Mouse (Mus musculus) testis, adult 2 months (tissue): ENCODE results near the gene 3110040M04Rik. TPM values are rescaled to one million over a fixed set of nuclear protein-coding genes. Genes with fewer than 3 reads are reported as not detected.
"Not testable (repeated sequence)": the region's sequence is repeated elsewhere in the genome, so short reads cannot be mapped to it uniquely, and the experiment has no call there.

Experiments used
- H3K27ac ChIP-seq: fragments of 200-500 bp; 2 replicates; pipeline ENCODE4 v1.5.1; 2012; ENCODE audit warnings: low read depth, low read length; ENCODE audit not compliant: control insufficient read depth, insufficient read depth
- H3K27me3 ChIP-seq: fragments of 200-500 bp; 2 replicates; pipeline ENCODE4 v1.6.1; 2012; ENCODE audit warnings: mild to moderate bottlenecking, low read length, moderate library complexity; ENCODE audit not compliant: control insufficient read depth, insufficient read depth
- H3K36me3 ChIP-seq: fragments of 200-500 bp; 2 replicates; pipeline ENCODE4 v1.6.1; 2012; ENCODE audit warnings: mild to moderate bottlenecking, low read length; ENCODE audit not compliant: control insufficient read depth, insufficient read depth
- H3K4me1 ChIP-seq: fragments of 200-500 bp; 2 replicates; pipeline ENCODE4 v1.6.1; 2012; ENCODE audit warnings: low read length; ENCODE audit not compliant: control insufficient read depth, insufficient read depth
- H3K4me3 ChIP-seq: fragments of 200-500 bp; 2 replicates; pipeline ENCODE4 v1.5.1; 2012; ENCODE audit warnings: low read depth, mild to moderate bottlenecking, low read length, moderate library complexity, mixed read lengths; ENCODE audit not compliant: control insufficient read depth
- CTCF ChIP-seq: fragments of 200-500 bp; IDR thresholded peaks from 2 replicates; pipeline ENCODE4 v1.5.1; 2012; ENCODE audit warnings: low read depth, mild to moderate bottlenecking, inconsistent platforms, low read length, moderate library complexity; ENCODE audit not compliant: control insufficient read depth, insufficient read depth, insufficient replicate concordance
- POLR2A ChIP-seq: fragments of 200-500 bp; IDR thresholded peaks from 2 replicates; pipeline ENCODE4 v1.6.1; 2012; ENCODE audit warnings: low read depth, mild to moderate bottlenecking, inconsistent platforms, low read length, moderate library complexity; ENCODE audit not compliant: control insufficient read depth
- polyA plus RNA-seq: library from polyadenylated mRNA; depleted of rRNA; stranded (reverse); fragments of >200 nt; gene quantifications from 2 replicates; pipeline ENCODE4 v1.2.3, GENCODE M21; 2012

The 3110040M04Rik gene
- polyA plus RNA-seq, 1 experiment = not detected

DNA sequence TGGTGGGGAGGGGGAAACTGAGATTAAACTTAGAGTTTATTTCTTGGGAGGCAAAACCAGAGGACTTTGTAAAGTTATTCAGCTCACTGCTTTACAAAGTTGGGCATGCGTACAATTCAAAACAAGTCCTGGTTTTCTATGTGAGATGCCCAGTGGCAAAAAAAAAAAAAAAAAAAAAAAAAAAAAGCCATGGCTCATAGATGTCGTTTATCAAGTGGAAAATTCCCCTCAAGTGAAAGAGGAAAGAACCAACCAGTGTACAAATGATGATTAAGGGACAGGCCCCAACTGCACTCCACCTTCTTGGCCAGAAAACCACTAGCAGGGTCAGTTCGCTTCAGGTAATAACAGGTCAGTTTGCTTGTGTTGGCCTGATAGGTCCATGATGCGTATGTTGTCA, 15.5 kb upstream of the 3110040M04Rik start:
- Histone ChIP-seq H3K27me3 (no peaks in the 10 kb centered on the region), H3K27ac (no peak overlapping the region), H3K4me3 (no peak overlapping the region), H3K4me1 (no peaks in the 10 kb centered on the region), H3K36me3 (no peaks in the 10 kb centered on the region)
- no peak for TF ChIP-seq POLR2A
- no peak for TF ChIP-seq CTCF

DNA sequence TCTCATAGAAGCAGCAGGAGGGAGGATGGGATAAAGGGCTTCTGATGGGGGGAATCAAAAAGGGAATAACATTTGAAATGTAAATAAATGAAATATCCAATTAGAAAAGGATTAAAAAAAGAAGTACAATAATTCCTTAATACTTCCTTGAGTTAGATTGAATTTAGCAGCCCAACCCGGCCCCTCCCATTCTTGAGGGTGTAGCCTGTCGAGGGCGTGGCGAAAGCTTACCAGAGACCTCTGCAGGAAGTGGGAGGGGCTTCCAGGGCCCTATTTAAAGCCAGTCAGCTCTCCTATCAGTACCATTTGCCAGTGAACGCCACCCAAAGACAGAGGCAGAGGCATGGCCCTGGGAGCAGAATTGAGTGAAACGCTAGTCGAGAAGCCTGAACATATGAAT, 11.8 kb upstream of the 3110040M04Rik start, which contains the start of gene Gm8947:
TSS of gene Gm8947 (plus strand) at position 302 of the 400 bp plus-strand sequence.
- not testable (repeated sequence) for H3K27me3 ChIP-seq, H3K36me3 ChIP-seq, H3K27ac ChIP-seq, H3K4me3 ChIP-seq, H3K4me1 ChIP-seq

DNA sequence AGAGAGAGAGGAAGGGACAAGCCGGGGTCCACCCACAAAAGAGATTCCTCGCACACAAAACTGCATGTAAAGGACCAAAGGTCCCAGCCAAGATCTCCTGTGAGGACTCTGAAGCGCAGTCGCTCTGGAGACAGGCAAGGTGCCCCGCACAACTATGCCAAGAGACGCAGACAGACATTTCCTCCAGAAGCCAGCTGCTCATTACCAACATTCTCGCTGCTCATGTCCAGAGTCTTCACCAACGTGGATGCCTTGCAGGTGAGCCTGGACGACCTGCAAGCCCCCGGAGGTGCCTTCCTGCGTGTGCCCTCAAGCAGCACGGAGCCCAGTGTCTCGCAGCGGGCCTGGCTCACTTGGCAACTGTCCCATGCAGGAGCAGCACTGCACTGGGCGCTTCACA, 11.2 kb upstream of the 3110040M04Rik start:
- H3K27ac ChIP-seq, H3K4me3 ChIP-seq, H3K36me3 ChIP-seq, H3K4me1 ChIP-seq, H3K27me3 ChIP-seq: not testable (repeated sequence)

DNA sequence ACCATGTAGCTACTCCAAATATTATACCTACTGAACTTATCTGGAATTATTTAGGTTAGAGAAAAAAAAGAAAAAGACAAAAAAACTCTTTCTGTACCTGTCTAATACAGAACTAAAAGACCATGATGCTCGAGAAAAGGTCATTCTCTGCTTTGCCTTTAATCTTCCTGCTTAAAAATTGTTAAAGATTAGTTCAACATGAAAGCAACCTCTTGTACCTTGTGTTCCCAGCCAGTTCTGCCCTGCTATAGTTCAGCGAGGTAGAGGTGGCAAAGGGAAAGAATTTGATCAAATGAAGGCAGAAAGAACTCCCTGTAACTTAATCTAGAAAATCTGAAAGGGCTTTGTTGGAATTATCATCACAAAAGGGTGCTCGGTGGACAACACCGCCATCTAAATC, 7.9 kb upstream of the 3110040M04Rik start:
- not testable (repeated sequence) for H3K4me3 ChIP-seq, H3K27me3 ChIP-seq, H3K27ac ChIP-seq, H3K4me1 ChIP-seq, H3K36me3 ChIP-seq

DNA sequence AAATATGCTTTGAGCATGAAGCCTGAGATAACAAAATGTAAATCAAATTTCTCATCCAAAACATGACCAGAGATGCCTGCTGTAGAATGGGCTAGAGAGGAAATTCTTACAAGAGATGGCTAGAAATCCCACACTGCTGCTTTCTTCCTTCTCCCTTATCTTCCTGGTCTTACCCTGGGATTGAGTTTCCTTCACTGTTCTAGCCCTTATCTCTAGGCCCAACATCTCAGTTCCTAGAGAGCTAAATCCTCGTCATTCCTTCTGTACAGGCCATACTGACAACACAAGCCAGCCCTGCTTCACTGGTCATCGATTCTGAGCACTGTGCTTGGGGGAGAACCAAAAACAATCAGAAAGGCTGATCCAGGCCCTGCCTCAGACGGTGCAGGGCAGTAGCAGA, 7.2 kb upstream of the 3110040M04Rik start:
- H3K27ac ChIP-seq = not testable (repeated sequence)

DNA sequence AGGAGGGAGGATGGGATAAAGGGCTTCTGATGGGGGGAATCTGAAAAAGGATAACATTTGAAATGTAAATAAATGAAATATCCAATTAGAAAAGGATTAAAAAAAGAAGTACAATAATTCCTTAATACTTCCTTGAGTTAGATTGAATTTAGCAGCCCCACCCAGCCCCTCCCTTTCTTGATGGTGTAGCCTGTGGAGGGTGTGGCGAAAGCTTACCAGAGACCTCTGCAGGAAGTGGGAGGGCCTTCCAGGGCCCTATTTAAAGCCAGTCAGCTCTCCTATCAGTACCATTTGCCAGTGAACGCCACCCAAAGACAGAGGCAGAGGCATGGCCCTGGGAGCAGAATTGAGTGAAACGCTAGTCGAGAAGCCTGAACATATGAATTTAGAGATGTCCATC, 5.8 kb upstream of the 3110040M04Rik start, which contains the start of gene Gm47995:
TSS of gene Gm47995 (plus strand) at position 329 of the 400 bp plus-strand sequence.
- H3K36me3 ChIP-seq, H3K4me3 ChIP-seq, H3K27me3 ChIP-seq, H3K4me1 ChIP-seq, H3K27ac ChIP-seq: not testable (repeated sequence)

More for the DNA sequence above, 7.2 kb upstream of the 3110040M04Rik start:
- H3K36me3 ChIP-seq, H3K4me1 ChIP-seq, H3K4me3 ChIP-seq, H3K27me3 ChIP-seq: not testable (repeated sequence)

DNA sequence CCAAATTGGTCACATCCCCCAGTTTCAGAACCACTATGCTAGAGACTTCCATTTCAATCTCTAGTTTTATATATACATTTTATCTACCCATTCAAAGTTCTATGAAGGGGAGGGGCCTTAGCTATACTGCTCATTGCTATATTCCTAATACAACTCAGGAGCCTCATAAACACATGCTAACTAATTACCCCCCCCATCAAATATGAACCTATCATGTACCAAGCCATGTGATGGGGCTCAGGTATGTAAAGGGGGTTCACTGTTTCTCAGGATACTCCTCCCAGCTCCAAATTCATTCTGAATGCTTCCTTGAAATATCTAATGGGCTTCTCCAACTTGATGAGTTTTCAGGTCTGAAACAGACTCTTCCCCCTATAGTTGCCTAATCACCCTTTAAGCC, 3.3 kb upstream of the 3110040M04Rik start:
- not testable (repeated sequence) for H3K36me3 ChIP-seq, H3K27ac ChIP-seq, H3K27me3 ChIP-seq, H3K4me1 ChIP-seq, H3K4me3 ChIP-seq

DNA sequence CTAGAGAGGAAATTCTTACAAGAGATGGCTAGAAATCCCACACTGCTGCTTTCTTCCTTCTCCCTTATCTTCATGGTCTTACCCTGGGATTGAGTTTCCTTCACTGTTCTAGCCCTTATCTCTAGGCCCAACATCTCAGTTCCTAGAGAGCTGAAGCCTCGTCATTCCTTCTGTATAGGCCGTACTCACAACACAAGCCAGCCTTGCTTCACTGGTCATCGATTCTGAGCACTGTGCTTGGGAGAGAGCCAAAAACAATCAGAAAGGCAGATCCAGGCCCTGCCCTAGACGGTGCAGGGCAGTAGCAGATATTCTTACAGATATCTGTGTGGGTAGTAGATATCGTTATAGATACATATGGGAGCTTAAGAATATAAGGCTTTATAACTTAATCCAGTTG, 1.1 kb upstream of the 3110040M04Rik start:
- not testable (repeated sequence) for H3K27me3 ChIP-seq, H3K4me1 ChIP-seq

DNA sequence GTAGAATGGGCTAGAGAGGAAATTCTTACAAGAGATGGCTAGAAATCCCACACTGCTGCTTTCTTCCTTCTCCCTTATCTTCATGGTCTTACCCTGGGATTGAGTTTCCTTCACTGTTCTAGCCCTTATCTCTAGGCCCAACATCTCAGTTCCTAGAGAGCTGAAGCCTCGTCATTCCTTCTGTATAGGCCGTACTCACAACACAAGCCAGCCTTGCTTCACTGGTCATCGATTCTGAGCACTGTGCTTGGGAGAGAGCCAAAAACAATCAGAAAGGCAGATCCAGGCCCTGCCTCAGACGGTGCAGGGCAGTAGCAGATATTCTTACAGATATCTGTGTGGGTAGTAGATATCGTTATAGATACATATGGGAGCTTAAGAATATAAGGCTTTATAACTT, 4.6 kb downstream of the 3110040M04Rik start:
- H3K4me1 ChIP-seq, H3K27me3 ChIP-seq, H3K4me3 ChIP-seq, H3K27ac ChIP-seq, H3K36me3 ChIP-seq: not testable (repeated sequence)

More for the DNA sequence above, 1.1 kb upstream of the 3110040M04Rik start:
- H3K36me3 ChIP-seq, H3K4me3 ChIP-seq, H3K27ac ChIP-seq: not testable (repeated sequence)

DNA sequence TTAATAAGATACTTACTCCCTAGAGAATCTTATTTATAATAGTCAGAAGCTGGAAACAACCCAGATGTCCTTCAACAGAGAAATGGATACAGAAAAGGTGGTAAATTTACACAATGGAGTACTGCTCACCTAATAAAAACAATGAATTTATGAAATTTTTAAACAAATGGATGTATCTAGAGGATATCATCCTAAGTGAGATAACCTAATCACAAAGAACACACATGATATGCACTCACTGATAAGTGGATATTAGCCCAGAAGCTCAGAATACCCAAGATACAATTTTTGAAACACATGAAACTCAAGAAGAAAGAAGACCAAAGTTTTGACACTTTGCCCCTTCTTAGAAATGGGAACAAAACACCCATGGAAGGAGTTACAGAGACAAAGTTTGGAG, 5.0 kb downstream of the 3110040M04Rik start:
- not testable (repeated sequence) for H3K4me3 ChIP-seq, H3K27ac ChIP-seq, H3K36me3 ChIP-seq, H3K27me3 ChIP-seq, H3K4me1 ChIP-seq

DNA sequence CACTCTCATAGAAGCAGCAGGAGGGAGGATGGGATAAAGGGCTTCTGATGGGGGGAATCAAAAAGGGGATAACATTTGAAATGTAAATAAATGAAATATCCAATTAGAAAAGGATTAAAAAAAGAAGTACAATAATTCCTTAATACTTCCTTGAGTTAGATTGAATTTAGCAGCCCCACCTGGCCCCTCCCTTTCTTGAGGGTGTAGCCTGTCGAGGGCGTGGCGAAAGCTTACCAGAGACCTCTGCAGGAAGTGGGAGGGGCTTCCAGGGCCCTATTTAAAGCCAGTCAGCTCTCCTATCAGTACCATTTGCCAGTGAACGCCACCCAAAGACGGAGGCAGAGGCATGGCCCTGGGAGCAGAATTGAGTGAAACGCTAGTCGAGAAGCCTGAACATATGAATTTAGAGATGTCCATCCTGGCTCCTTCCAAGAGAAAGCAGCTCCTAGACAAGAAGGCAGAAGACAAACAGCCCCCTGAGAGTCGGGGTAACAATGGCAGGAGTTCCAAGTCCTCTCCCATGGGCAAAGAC, 6.0 kb downstream of the 3110040M04Rik start, which contains the start of gene Gm47996:
TSS of gene Gm47996 (plus strand) at position 308 of the 532 bp plus-strand sequence.
- not testable (repeated sequence) for H3K27ac ChIP-seq, H3K4me1 ChIP-seq, H3K27me3 ChIP-seq, H3K4me3 ChIP-seq, H3K36me3 ChIP-seq

DNA sequence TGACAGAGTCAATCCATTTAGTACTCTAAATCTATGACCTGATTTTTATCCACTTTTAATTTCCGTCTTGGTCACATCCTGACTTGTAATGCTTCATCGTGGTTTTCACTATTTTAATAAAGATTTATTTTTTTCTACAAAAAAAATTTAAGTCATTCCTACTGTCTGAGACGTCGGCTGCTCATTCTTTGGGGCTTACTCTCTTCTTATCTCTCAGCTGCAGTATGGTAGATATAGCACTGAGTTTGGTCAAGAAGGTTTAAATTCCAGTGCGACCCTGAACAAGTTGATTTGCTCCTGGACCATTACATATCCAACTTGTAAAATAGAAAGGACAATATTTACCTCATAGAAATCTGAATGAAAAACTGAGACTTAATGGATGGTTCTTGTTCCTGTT, 7.7 kb downstream of the 3110040M04Rik start:
- not testable (repeated sequence) for H3K27ac ChIP-seq, H3K4me3 ChIP-seq, H3K4me1 ChIP-seq, H3K27me3 ChIP-seq, H3K36me3 ChIP-seq
